Mouse (Mus musculus): ENCODE measurements around the gene Hsph1. TPM values are rescaled to one million over a fixed set of nuclear protein-coding genes. Genes with fewer than 3 reads are reported as not detected.

Hsph1 gene
- polyA plus RNA-seq (2015; fragmentation: Nextera tagmentation; extraction: Ambion mirVana): 97.7 and 105 TPM in 2 replicates

- Histone ChIP-seq H3K27me3 (replicated peaks; ENCODE audit: control insufficient read depth, insufficient read depth, low read length) (no peaks in the 10 kb centered on the region), H3K4me1 (ENCODE audit: control insufficient read depth, insufficient read depth, low read depth, low read length) (peaks cover 19% of the 10 kb centered on the region), H3K9ac (ENCODE audit: low read depth, low read length) (peak within 1 kb of the TSS; percentile 72), H3K36me3 (ENCODE audit: control insufficient read depth, insufficient read depth, low read length) (peaks cover 3% of the 10 kb centered on the region), H3K9me3 (ENCODE audit: control insufficient read depth, low read length) (no peaks in the 10 kb centered on the region), H3K4me3 (ENCODE audit: low read length) (peak within 1 kb of the TSS; percentile 56), H3K4me2 (ENCODE audit: low read length) (peak within 1 kb of the TSS; percentile 56), H3K27ac (ENCODE audit: low read depth, low read length) (peak within 1 kb of the TSS; percentile 86)
- peak; percentile 97 for ATAC-seq
- under 1% methylated on average over 59 of the region's 60 CpGs for WGBS
These were observed at the start of gene Hsph1 for GRCm38 (mm10) chr5:149636075-149636920. Hsph1 (minus strand) TSS chr5:149636376.

GRCm38 (mm10) chr5:149680946-149681345 lies 44.8 kb upstream of the Hsph1 start:
- Histone ChIP-seq H3K4me3 (ENCODE audit: low read length) (no peak overlapping the region), H3K9ac (ENCODE audit: low read depth, low read length) (no peak overlapping the region), H3K36me3 (ENCODE audit: control insufficient read depth, insufficient read depth, low read length) (no peaks in the 10 kb centered on the region), H3K4me1 (ENCODE audit: control insufficient read depth, insufficient read depth, low read depth, low read length) (peaks cover 10% of the 10 kb centered on the region), H3K9me3 (ENCODE audit: control insufficient read depth, low read length) (no peaks in the 10 kb centered on the region), H3K27ac (ENCODE audit: low read depth, low read length) (no peak overlapping the region), H3K27me3 (replicated peaks; ENCODE audit: control insufficient read depth, insufficient read depth, low read length) (no peaks in the 10 kb centered on the region), H3K4me2 (ENCODE audit: low read length) (no peak overlapping the region)
- no peak for ATAC-seq
- 68% methylated on average over 5 of the region's 5 CpGs for WGBS

- Histone ChIP-seq H3K4me3 (ENCODE audit: low read length) (no peak overlapping the region), H3K9me3 (ENCODE audit: control insufficient read depth, low read length) (no peaks in the 10 kb centered on the region), H3K36me3 (ENCODE audit: control insufficient read depth, insufficient read depth, low read length) (no peaks in the 10 kb centered on the region), H3K4me2 (ENCODE audit: low read length) (peak overlapping the region; percentile 95), H3K27me3 (replicated peaks; ENCODE audit: control insufficient read depth, insufficient read depth, low read length) (no peaks in the 10 kb centered on the region), H3K9ac (ENCODE audit: low read depth, low read length) (no peak overlapping the region), H3K4me1 (ENCODE audit: control insufficient read depth, insufficient read depth, low read depth, low read length) (peaks cover 10% of the 10 kb centered on the region), H3K27ac (ENCODE audit: low read depth, low read length) (no peak overlapping the region)
- no peak for ATAC-seq
- 52% methylated on average over 7 of the region's 7 CpGs for WGBS
These were observed 43.7 kb upstream of the Hsph1 start for GRCm38 (mm10) chr5:149679886-149680285.

GRCm38 (mm10) chr5:149679362-149679761 lies 43.2 kb upstream of the Hsph1 start:
- Histone ChIP-seq H3K27ac (ENCODE audit: low read depth, low read length) (no peak overlapping the region), H3K36me3 (ENCODE audit: control insufficient read depth, insufficient read depth, low read length) (no peaks in the 10 kb centered on the region), H3K27me3 (replicated peaks; ENCODE audit: control insufficient read depth, insufficient read depth, low read length) (no peaks in the 10 kb centered on the region), H3K9ac (ENCODE audit: low read depth, low read length) (peak overlapping the region; percentile 84), H3K4me2 (ENCODE audit: low read length) (peak overlapping the region; percentile 95), H3K9me3 (ENCODE audit: control insufficient read depth, low read length) (no peaks in the 10 kb centered on the region), H3K4me3 (ENCODE audit: low read length) (peak overlapping the region; percentile 79), H3K4me1 (ENCODE audit: control insufficient read depth, insufficient read depth, low read depth, low read length) (peaks cover 10% of the 10 kb centered on the region)
- WGBS: 9% methylated on average over 12 of the region's 12 CpGs
- ATAC-seq: 0 out of 2 replicates have a peak, but pooled peaks have one; percentile 5

- Histone ChIP-seq H3K27me3 (replicated peaks; ENCODE audit: control insufficient read depth, insufficient read depth, low read length) (no peaks in the 10 kb centered on the region), H3K4me3 (ENCODE audit: low read length) (peak overlapping the region; percentile 79), H3K4me1 (ENCODE audit: control insufficient read depth, insufficient read depth, low read depth, low read length) (peaks cover 10% of the 10 kb centered on the region), H3K9me3 (ENCODE audit: control insufficient read depth, low read length) (no peaks in the 10 kb centered on the region), H3K9ac (ENCODE audit: low read depth, low read length) (peak overlapping the region; percentile 84), H3K4me2 (ENCODE audit: low read length) (peak overlapping the region; percentile 95), H3K27ac (ENCODE audit: low read depth, low read length) (no peak overlapping the region), H3K36me3 (ENCODE audit: control insufficient read depth, insufficient read depth, low read length) (no peaks in the 10 kb centered on the region)
- no peak; the same call in 1 of the 2 replicates for ATAC-seq
- 3% methylated on average over 15 of the region's 15 CpGs for WGBS
These were observed 42.8 kb upstream of the Hsph1 start for GRCm38 (mm10) chr5:149678990-149679348.

- Histone ChIP-seq H3K9me3 (ENCODE audit: control insufficient read depth, low read length) (no peaks in the 10 kb centered on the region), H3K27ac (ENCODE audit: low read depth, low read length) (peak within 1 kb of the TSS; percentile 72; the same call in 1 of the 2 replicates), H3K4me3 (ENCODE audit: low read length) (peak within 1 kb of the TSS; percentile 79), H3K36me3 (ENCODE audit: control insufficient read depth, insufficient read depth, low read length) (no peaks in the 10 kb centered on the region), H3K9ac (ENCODE audit: low read depth, low read length) (peak within 1 kb of the TSS; percentile 84), H3K4me1 (ENCODE audit: control insufficient read depth, insufficient read depth, low read depth, low read length) (peaks cover 10% of the 10 kb centered on the region), H3K27me3 (replicated peaks; ENCODE audit: control insufficient read depth, insufficient read depth, low read length) (no peaks in the 10 kb centered on the region), H3K4me2 (ENCODE audit: low read length) (peak within 1 kb of the TSS; percentile 95)
- under 1% methylated on average over 68 of the region's 106 CpGs for WGBS
- ATAC-seq: peak; percentile 95
These were observed 42.2 kb upstream of the Hsph1 start, which contains the start of gene B3glct for GRCm38 (mm10) chr5:149678100-149678989. B3glct (plus strand) TSS chr5:149678230.

GRCm38 (mm10) chr5:149677196-149677595 lies 41.0 kb upstream of the Hsph1 start:
- H3K4me1 ChIP-seq (ENCODE audit: control insufficient read depth, insufficient read depth, low read depth, low read length): peaks cover 10% of the 10 kb centered on the region
- ATAC-seq: no peak
- no peak overlapping the region for H3K4me2 ChIP-seq (ENCODE audit: low read length)
- no peak overlapping the region for H3K9ac ChIP-seq (ENCODE audit: low read depth, low read length)
- 92% methylated on average over 3 of the region's 3 CpGs for WGBS
- no peak overlapping the region for H3K27ac ChIP-seq (ENCODE audit: low read depth, low read length)
- H3K4me3 ChIP-seq (ENCODE audit: low read length): no peak overlapping the region
- H3K36me3 ChIP-seq (ENCODE audit: control insufficient read depth, insufficient read depth, low read length): no peaks in the 10 kb centered on the region
- no peaks in the 10 kb centered on the region for H3K9me3 ChIP-seq (ENCODE audit: control insufficient read depth, low read length)
- no peaks in the 10 kb centered on the region for H3K27me3 ChIP-seq (replicated peaks; ENCODE audit: control insufficient read depth, insufficient read depth, low read length)

GRCm38 (mm10) chr5:149663417-149663816 lies 27.2 kb upstream of the Hsph1 start:
- Histone ChIP-seq H3K4me3 (ENCODE audit: low read length) (no peak overlapping the region), H3K27me3 (replicated peaks; ENCODE audit: control insufficient read depth, insufficient read depth, low read length) (no peaks in the 10 kb centered on the region), H3K4me1 (ENCODE audit: control insufficient read depth, insufficient read depth, low read depth, low read length) (no peaks in the 10 kb centered on the region), H3K36me3 (ENCODE audit: control insufficient read depth, insufficient read depth, low read length) (no peaks in the 10 kb centered on the region), H3K27ac (ENCODE audit: low read depth, low read length) (no peak overlapping the region), H3K9me3 (ENCODE audit: control insufficient read depth, low read length) (no peaks in the 10 kb centered on the region), H3K4me2 (ENCODE audit: low read length) (no peak overlapping the region), H3K9ac (ENCODE audit: low read depth, low read length) (no peak overlapping the region)
- no peak for ATAC-seq
- WGBS: 87% methylated on average over 5 of the region's 5 CpGs

- no peak overlapping the region for H3K27ac ChIP-seq (ENCODE audit: low read depth, low read length)
- no peaks in the 10 kb centered on the region for H3K27me3 ChIP-seq (replicated peaks; ENCODE audit: control insufficient read depth, insufficient read depth, low read length)
- ATAC-seq: no peak
- H3K9ac ChIP-seq (ENCODE audit: low read depth, low read length): no peak overlapping the region
- no peaks in the 10 kb centered on the region for H3K36me3 ChIP-seq (ENCODE audit: control insufficient read depth, insufficient read depth, low read length)
- H3K9me3 ChIP-seq (ENCODE audit: control insufficient read depth, low read length): no peaks in the 10 kb centered on the region
- 95% methylated on average over 6 of the region's 6 CpGs for WGBS
- H3K4me2 ChIP-seq (ENCODE audit: low read length): no peak overlapping the region
- H3K4me3 ChIP-seq (ENCODE audit: low read length): no peak overlapping the region
- H3K4me1 ChIP-seq (ENCODE audit: control insufficient read depth, insufficient read depth, low read depth, low read length): no peaks in the 10 kb centered on the region
These were observed 26.8 kb upstream of the Hsph1 start for GRCm38 (mm10) chr5:149662980-149663379.
